Mouse (Mus musculus) spleen, adult 2 months (tissue): ENCODE data around the gene Crybg2.

Source experiments
- CTCF ChIP-seq: fragments of 200-500 bp; IDR thresholded peaks from 2 replicates; pipeline ENCODE4 v1.5.1; 2011; ENCODE audit warnings: mild to moderate bottlenecking, inconsistent platforms; ENCODE audit not compliant: insufficient read depth, insufficient read length, insufficient replicate concordance; ENCODE audit errors: extremely low read depth
- POLR2A ChIP-seq: fragments of 200-500 bp; IDR thresholded peaks from 2 replicates; pipeline ENCODE4 v1.6.1; 2011; ENCODE audit warnings: low read depth, low read length, inconsistent platforms

- TF ChIP-seq POLR2A, result peak; percentile 57; the same call in 1 of the 2 replicates
- 0 out of 2 replicates have a peak, but pooled peaks have one; percentile 9 for TF ChIP-seq CTCF
Measured at GRCm38 (mm10) chr4:134117012-134117411, 56.4 kb downstream of the Crybg2 start.
